ENCODE assay signal across 16 mouse cellular contexts in genomic region chr14:24783889-24784288, GRCm38 (mm10).
A peak's percentile ranks its signal among the peaks of the same experiment; 100 is the strongest.
DNase-seq lines count a peak whose midpoint lies in the region.
"Had no signal": no experiment of that assay in that cellular context is flagged by ENCODE, and none has a peak within 500 bp of the region (broad histone marks: within the 10 kb centered on the region; RNA-seq: fewer than 3 reads in every experiment).

No protein-coding gene starts in this region.

- peak; percentile 39 for DNase-seq in layer of hippocampus, adult 11-12 months (ENCODE audit: low spot score)
- DNase-seq in layer of hippocampus, postnatal 10 days (ENCODE audit: low spot score in 2 of 2) = no peak
- DNase-seq in brain, adult 2 months (ENCODE audit: low read depth, low spot score) = peak; percentile 80
- peak; percentile 34 to 59 for DNase-seq in frontal cortex, postnatal 10 days (ENCODE audit: low spot score in 2 of 2)
- peak; percentile 52 to 58 for DNase-seq in right cerebral cortex, adult 2 months (ENCODE audit: low spot score in 2 of 2)
- no peak for DNase-seq in cerebellum, adult 11-12 months
- DNase-seq in ovary, postnatal 10 days (ENCODE audit: low spot score) = no peak
- DNase-seq: adrenal gland, postnatal 25 days; B cell, adult 2 months; cerebellum, adult 9-10 months; gastrocnemius, postnatal 10 days; heart, adult 2 months; kidney, adult 9 months; kidney, postnatal 4 days; lung, postnatal 10 days; thymus, adult 18-20 months had no signal

Comparison
In these comparisons a context has a peak if more than half of its experiments do, and no peak if none do; other contexts are left out.
1. DNase-seq: peak in layer of hippocampus, adult 11-12 months (single experiment), brain, adult 2 months (single experiment), frontal cortex, postnatal 10 days (2 of 2) and right cerebral cortex, adult 2 months (2 of 2); none in layer of hippocampus, postnatal 10 days (0 of 2), cerebellum, adult 11-12 months (single experiment) and ovary, postnatal 10 days (single experiment).